ENCODE assay signal across 12 mouse cellular contexts in the genomic region with DNA sequence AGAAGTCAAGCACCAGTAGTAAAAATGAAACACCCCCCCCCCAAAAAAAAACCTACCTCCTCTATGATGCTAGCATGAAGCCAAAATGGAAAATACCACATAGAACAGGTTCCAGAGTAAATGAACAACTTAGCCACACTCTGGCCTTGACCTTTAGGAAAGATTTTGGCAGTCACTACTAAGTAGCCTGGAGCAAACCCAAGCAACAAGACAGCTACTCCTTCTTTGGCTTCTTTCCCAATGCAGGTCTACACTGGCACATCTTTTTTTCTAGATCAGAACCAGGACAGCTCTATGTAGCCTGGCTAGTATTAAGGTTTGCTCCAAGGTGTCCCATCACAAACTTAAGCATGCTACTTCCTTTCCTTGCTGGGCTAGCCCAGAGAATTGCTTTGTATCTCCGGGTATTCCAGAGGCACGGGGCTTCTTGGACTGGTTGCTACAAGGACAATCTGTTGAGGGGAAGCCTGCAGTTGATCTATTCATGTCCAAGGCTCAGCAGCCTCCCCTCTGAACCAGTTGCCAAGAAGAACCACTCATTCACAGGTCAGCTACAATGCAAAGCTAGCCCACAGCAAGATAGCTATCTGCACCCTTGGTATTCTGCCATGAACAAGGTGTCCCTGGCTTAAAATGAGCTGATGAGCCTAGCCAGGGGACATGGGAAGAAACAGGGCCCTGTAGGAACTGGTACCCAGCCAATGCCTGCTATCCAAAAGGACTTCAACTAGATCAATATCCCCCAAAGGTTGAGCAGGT.
DNase-seq lines count a peak whose midpoint lies in the region; ATAC-seq lines count a peak whose summit lies in the region.
"Had no signal": no experiment of that assay in that cellular context is flagged by ENCODE, and none has a peak within 500 bp of the region (broad histone marks: within the 10 kb centered on the region; RNA-seq: fewer than 3 reads in every experiment).

No protein-coding gene starts in this region.

- H3K4me3 ChIP-seq in heart, embryonic 10.5 days, result no peak overlapping the region
- no peak overlapping the region for H3K4me3 ChIP-seq in heart, embryonic 11.5 days (ENCODE audit: low read depth, low read length)
- H3K4me3 ChIP-seq in hindbrain, embryonic 14.5 days (replicated peaks; ENCODE audit: low read length), result no peak overlapping the region
- H3K4me3 ChIP-seq: forebrain, embryonic 10.5 days; liver, embryonic 13.5 days had no signal

- 0 out of 2 replicates have a peak, but pooled peaks cover 4% of the 10 kb centered on the region for H3K4me1 ChIP-seq in heart, embryonic 10.5 days
- peaks cover 6% of the 10 kb centered on the region; the same call in 1 of the 2 replicates for H3K4me1 ChIP-seq in heart, embryonic 11.5 days (ENCODE audit: control insufficient read depth, insufficient read depth, low read length)
- H3K4me1 ChIP-seq in hindbrain, embryonic 14.5 days (replicated peaks; ENCODE audit: control insufficient read depth, insufficient read depth, low read length), result no peaks in the 10 kb centered on the region

- ATAC-seq in heart, embryonic 11.5 days (replicated peaks; ENCODE audit: insufficient number of reproducible peaks, low FRiP score, low TSS enrichment), result no peak
- no peak for ATAC-seq in hindbrain, embryonic 14.5 days (ENCODE audit: low FRiP score)

- H3K36me3 ChIP-seq in heart, embryonic 10.5 days, result peaks cover under 1% of the 10 kb centered on the region; the same call in 1 of the 2 replicates
- H3K36me3 ChIP-seq in heart, embryonic 11.5 days (ENCODE audit: control insufficient read depth, insufficient read depth, low read length), result no peaks in the 10 kb centered on the region; the same call in 1 of the 2 replicates
- H3K36me3 ChIP-seq in hindbrain, embryonic 14.5 days (replicated peaks; ENCODE audit: control insufficient read depth, insufficient read depth), result no peaks in the 10 kb centered on the region

- H3K9me3 ChIP-seq in heart, embryonic 10.5 days, result no peaks in the 10 kb centered on the region
- no peaks in the 10 kb centered on the region for H3K9me3 ChIP-seq in heart, embryonic 11.5 days (replicated peaks; ENCODE audit: control insufficient read depth, low read length)
- no peaks in the 10 kb centered on the region for H3K9me3 ChIP-seq in hindbrain, embryonic 14.5 days (ENCODE audit: control insufficient read depth, low read length)
- H3K9me3 ChIP-seq: forebrain, embryonic 10.5 days; liver, embryonic 13.5 days had no signal

- H3K4me2 ChIP-seq in heart, embryonic 11.5 days, result no peak overlapping the region
- no peak overlapping the region for H3K4me2 ChIP-seq in hindbrain, embryonic 14.5 days (replicated peaks)
- H3K4me2 ChIP-seq: liver, embryonic 13.5 days had no signal

- no peak overlapping the region for H3K27ac ChIP-seq in heart, embryonic 10.5 days
- no peak overlapping the region for H3K27ac ChIP-seq in heart, embryonic 11.5 days (ENCODE audit: low read depth, low read length)
- H3K27ac ChIP-seq in hindbrain, embryonic 14.5 days, result no peak overlapping the region
- H3K27ac ChIP-seq: forebrain, embryonic 10.5 days; liver, embryonic 13.5 days had no signal

- no peak overlapping the region for H3K9ac ChIP-seq in heart, embryonic 11.5 days (ENCODE audit: low read depth, low read length)
- no peak overlapping the region for H3K9ac ChIP-seq in hindbrain, embryonic 14.5 days
- H3K9ac ChIP-seq: liver, embryonic 13.5 days had no signal

- peaks cover 29% of the 10 kb centered on the region; the same call in 1 of the 2 replicates for H3K27me3 ChIP-seq in heart, embryonic 10.5 days (ENCODE audit: insufficient read depth, poor library complexity, severe bottlenecking)
- H3K27me3 ChIP-seq in heart, embryonic 11.5 days (ENCODE audit: control insufficient read depth, insufficient read depth, low read length), result peaks cover 2% of the 10 kb centered on the region; the same call in 1 of the 2 replicates
- H3K27me3 ChIP-seq in hindbrain, embryonic 14.5 days (ENCODE audit: control insufficient read depth, insufficient read depth, low read length), result no peaks in the 10 kb centered on the region
- H3K27me3 ChIP-seq: CH12.LX; liver, embryonic 13.5 days had no signal

- 87% methylated on average over 2 of the region's 2 CpGs for WGBS in heart, embryonic 10.5 days
- WGBS in heart, embryonic 11.5 days (ENCODE audit: insufficient replicate concordance), result 90% methylated on average over 2 of the region's 2 CpGs
- WGBS in hindbrain, embryonic 14.5 days, result 94% methylated on average over 2 of the region's 2 CpGs

- DNase-seq in heart, embryonic 10.5 days (ENCODE audit: low spot score), result peak; percentile 46
- DNase-seq in 416B (ENCODE audit: low read depth), result peak; percentile 60
- DNase-seq in adrenal gland, postnatal 36 days, result peak; percentile 47 to 65
- peak; percentile 60 to 91 for DNase-seq in kidney, adult 8-10 months
- no peak for DNase-seq in thymus, postnatal 25 days
- no peak for DNase-seq in hindbrain, embryonic 14.5 days (ENCODE audit: low spot score)
- no peak for DNase-seq in spleen, adult 18-20 months
- DNase-seq: liver, embryonic 13.5 days; midbrain, embryonic 14.5 days had no signal

Comparison
In these comparisons a context has a peak if more than half of its experiments do, and no peak if none do; other contexts are left out.
1. DNase-seq: peak in heart, embryonic 10.5 days (single experiment), 416B (single experiment), adrenal gland, postnatal 36 days (2 of 2) and kidney, adult 8-10 months (2 of 2); none in thymus, postnatal 25 days (single experiment), hindbrain, embryonic 14.5 days (single experiment) and spleen, adult 18-20 months (0 of 2).